Mouse (Mus musculus): ENCODE data around the gene Tnfaip6. TPM values are rescaled to one million over a fixed set of nuclear protein-coding genes. Genes with fewer than 3 reads are reported as not detected.

The Tnfaip6 gene
- total RNA-seq, 2 experiments from 2014 or later: not detected

Other genes with a start within 250 kb of the Tnfaip6 start
- 82.4 and 84.5 TPM in 2 replicates for gene Rbm43, start 102.8 kb upstream of the Tnfaip6 start, total RNA-seq (2014; fragmentation: Nextera tagmentation)
- 56.6 and 63.1 TPM in 2 replicates for gene Rbm43, start 102.8 kb upstream of the Tnfaip6 start, total RNA-seq (2017)
- gene Nmi, start 64.5 kb upstream of the Tnfaip6 start, total RNA-seq (2014; fragmentation: Nextera tagmentation): 27.6 and 40.1 TPM in 2 replicates
- 39.1 and 102 TPM in 2 replicates for gene Nmi, start 64.5 kb upstream of the Tnfaip6 start, total RNA-seq (2017)
- gene Rif1, start 34.8 kb downstream of the Tnfaip6 start, total RNA-seq (2014; fragmentation: Nextera tagmentation): 116 and 148 TPM in 2 replicates
- 166 and 170 TPM in 2 replicates for gene Rif1, start 34.8 kb downstream of the Tnfaip6 start, total RNA-seq (2017)